Mouse (Mus musculus): ENCODE data around the gene Gm14180.
"Not testable (repeated sequence)": the region's sequence is repeated elsewhere in the genome, so short reads cannot be mapped to it uniquely, and the experiment has no call there.

Gm14180 gene

DNA sequence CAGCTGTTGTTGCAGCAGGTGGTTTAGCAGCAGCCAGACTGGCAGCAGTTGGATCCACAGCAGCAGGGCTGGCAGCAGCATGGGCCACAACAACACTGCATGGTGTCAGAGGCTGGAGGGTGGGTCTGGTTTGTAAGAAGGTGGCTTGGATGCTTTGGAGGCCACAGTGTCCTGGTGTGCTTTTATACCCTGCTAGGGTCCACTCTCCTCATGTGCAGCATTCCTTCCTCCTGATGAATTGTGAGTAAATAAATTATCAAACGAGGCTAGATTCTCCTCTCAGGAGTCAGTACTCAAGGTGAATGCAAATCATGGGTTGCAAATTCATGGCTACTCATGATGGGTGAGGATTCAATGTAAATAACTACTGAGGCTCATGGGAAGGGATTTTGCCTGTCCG is at the start of gene Gm14180:
TSS of gene Gm14180 (minus strand) at position 101 of the 400 bp plus-strand sequence.
- POLR2A ChIA-PET, result no interaction called here
- CTCF ChIA-PET, result no interaction called here

DNA sequence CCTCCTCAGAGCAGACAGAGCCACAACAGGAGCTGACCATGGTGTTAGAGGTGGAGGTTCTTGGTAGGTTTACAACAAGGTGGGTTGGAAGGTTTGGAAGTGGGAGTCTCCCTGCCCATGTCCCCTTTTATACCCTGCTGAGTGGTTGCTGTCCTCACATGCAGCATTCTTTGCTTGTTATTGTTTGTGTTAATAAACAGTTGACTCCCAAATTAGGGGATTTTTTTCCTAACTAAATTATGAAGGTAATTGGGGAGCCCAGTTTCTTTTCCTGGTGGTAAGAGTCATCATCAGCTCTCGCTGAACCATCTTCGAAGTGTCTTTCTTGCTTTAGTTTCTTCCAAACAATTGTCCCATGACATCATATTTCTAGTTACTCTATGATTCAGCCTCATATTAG is 46.5 kb upstream of the Gm14180 start, which contains the start of gene Krtap4-8:
TSS of gene Krtap4-8 (minus strand) at position 101 of the 400 bp plus-strand sequence.
- POLR2A ChIA-PET, result no interaction called here

DNA sequence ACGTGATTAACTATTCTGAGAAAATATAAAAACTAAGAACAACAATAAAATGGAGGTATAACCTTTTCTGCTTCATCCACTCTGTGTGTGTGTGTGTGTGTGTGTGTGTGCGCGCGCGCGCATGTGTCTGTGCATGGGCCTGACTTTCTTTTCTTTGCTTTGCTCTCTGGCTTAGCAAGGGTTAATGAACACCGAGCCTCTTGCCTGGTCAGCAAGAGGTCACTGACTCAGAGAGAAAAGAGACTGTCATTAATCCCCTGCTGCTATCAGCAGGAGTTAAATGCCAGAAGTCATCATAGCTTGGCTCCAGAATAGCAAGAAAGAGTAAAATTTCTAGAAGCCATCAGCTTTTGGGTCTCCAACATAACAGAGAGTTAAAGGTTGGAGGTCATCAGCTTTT is 44.3 kb upstream of the Gm14180 start:
- ChIA-PET POLR2A (no interaction called here), CTCF (no interaction called here)

More for the DNA sequence above, 46.5 kb upstream of the Gm14180 start, which contains the start of gene Krtap4-8:
- CTCF ChIA-PET, result no interaction called here

DNA sequence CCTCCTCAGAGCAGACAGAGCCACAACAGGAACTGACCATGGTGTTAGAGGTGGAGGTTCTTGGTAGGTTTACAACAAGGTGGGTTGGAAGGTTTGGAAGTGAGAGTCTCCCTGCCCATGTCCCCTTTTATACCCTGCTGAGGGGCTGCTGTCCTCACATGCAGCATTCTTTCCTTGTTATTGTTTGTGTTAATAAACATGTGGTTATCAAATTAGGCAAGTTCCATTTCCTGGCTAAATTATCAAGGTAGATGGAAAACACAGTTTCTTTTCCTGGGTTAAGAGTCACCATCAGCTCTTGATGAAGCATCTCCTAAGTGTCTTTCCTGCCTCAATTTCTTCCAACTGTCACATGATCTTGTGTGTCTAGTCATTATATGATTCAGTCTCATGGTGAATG is 38.7 kb upstream of the Gm14180 start, which contains the start of gene Gm11595:
TSS of gene Gm11595 (minus strand) at position 101 of the 400 bp plus-strand sequence.
- POLR2A ChIA-PET, CTCF ChIA-PET: not testable (repeated sequence)

DNA sequence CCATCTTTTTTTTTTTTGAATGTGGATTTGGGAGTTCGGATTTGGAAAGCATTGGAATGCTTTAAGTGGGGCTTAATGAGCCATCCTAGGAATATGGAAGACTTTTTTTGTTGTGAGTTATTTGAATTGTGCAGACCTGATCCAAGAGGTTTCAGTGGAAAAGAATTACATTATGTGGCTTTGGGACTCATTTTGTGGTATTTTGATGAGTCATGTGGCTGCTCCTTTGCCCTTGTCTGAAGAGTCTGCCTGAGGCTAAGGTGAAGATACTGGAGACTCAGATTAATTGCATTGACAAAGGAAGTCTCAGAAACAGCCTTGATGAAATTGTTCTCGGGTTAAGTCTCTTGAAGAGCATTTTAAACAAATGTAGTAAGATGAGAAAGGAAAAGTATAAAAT is 34.3 kb upstream of the Gm14180 start:
- ChIA-PET CTCF (no interaction called here), POLR2A (no interaction called here)

DNA sequence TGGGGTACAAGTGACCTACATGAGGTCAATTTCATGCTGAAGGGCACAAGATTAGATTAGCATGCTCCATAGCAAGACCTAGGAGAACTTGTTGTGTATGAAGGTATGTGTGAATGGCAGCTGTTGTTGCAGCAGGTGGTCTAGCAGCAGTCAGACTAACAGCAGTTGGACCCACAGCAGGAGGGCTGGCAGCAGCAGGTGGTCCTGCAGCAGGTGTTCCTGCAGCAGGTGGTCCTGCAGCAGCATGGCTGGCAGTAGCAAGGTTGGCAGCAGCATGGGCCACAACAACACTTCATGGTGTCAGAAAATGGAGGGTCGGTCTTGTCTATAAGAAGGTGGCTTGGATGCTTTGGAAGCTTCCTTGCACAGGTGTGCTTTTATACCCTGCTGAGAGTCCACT is 24.8 kb upstream of the Gm14180 start:
- ChIA-PET CTCF (no interaction called here), POLR2A (no interaction called here)

DNA sequence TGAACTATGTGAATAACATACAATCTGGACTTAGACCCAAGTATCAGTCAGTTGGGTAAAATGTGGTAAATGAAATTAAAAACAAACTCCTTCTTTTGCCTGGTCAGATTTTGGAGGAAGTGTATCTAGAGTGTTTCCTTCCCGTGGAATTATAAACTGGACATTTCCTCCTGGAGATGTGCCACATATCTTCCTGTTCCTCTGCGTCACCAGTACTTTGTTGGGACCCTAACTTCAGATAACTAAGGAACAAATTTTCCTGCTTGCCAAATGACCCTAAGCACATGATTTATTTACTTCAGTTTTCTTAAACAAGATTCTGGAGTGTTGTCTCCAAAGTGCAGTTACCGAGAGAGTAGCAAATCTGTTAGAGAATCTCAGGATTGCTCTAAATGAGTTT is 9.9 kb upstream of the Gm14180 start:
- ChIA-PET POLR2A (no interaction called here), CTCF (no interaction called here)

DNA sequence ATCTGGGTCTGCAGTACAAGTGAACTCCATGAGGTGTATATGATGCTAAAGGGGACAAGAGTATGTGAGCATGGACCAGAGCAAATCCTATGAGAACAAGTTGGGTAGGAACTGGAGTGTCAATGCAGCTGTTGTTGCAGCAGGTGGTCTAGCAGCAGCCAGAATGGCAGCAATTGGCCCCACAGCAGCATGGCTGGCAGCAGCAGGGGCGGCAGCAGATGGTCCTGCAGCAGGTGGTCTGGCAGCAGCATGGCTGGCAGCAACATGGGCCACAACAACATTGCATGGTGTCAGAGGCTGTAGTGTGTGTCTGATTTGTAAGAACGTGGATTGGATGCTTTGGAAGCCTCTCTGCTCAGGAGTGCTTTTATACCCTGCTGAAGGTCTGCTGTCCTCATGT is 10.0 kb downstream of the Gm14180 start:
- POLR2A ChIA-PET, result no interaction called here
- CTCF ChIA-PET, result no interaction called here

DNA sequence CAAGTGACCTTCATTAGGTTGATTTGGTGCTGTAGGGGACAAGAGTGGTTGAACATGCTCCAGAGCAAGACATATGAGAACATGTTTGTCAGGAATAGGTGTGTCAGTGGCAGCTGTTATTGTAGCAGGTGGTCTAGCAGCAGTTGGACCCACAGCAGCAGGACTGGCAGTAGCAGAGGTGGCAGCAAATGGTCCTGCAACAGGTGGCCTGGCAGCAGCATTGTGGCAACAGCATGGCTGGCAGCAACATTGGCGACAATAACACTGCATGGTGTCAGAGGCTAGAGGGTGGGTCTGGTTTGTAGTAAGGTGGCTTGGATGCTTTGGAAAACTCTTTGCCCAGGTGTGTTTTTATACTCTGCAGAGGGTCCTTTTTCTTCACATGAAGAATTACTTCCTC is 15.3 kb downstream of the Gm14180 start:
- POLR2A ChIA-PET, result no interaction called here
- CTCF ChIA-PET, result no interaction called here

DNA sequence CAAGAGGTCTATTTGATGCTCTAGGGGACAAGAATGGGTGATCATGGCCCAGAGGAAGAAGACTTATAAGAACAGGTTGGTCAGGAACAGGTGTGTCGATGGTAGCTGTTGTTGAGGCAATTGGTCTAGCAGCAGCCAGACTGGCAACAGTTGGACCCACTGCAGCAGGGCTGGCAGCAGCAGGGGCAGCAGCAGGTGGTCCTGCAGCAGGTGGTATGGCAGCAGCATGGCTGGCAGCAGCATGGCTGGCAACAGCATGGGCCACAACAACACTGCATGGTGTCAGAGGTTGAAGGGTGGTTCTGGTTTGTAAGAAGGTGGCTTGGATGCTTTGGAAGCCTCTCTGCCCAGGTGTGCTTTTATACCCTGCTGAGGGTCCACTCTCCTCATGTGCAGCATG is 43.6 kb downstream of the Gm14180 start, which contains the start of gene Gm14190:
TSS of gene Gm14190 (minus strand) at position 278 of the 400 bp plus-strand sequence.
- ChIA-PET POLR2A (no interaction called here), CTCF (no interaction called here)

DNA sequence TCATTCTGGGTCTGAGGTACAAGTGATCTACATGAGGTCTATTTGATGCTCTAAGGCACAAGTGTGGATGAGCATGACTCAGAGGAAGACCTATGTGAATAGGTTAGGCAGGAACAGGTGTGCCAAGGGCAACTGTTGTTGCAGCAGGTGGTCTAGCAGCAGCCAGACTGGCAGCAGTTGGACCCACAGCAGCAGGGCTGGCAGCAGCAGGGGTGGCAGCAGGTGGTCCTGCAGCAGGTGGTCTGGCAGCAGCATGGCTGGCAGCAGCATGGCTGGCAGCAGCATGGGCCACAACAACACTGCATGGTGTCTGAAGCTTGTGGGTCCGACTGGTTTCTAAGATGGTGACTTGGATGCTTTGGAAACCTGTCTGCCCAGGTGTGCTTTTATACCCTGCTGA is 48.9 kb downstream of the Gm14180 start:
- POLR2A ChIA-PET, CTCF ChIA-PET: not testable (repeated sequence)

Data from embryonic stem cell, embryonic (primary cell).